Comparison of ENCODE assay signal across 19 mouse cellular contexts in genomic region chr17:5170321-5170720, GRCm38 (mm10).
A peak's percentile ranks its signal among the peaks of the same experiment; 100 is the strongest.
DNase-seq lines count a peak whose midpoint lies in the region; ATAC-seq lines count a peak whose summit lies in the region.
"Had no signal": no experiment of that assay in that cellular context is flagged by ENCODE, and none has a peak within 500 bp of the region (broad histone marks: within the 10 kb centered on the region; RNA-seq: fewer than 3 reads in every experiment).

No protein-coding gene starts in this region.

- no peak for DNase-seq in embryonic facial prominence, embryonic 10.5 days (ENCODE audit: low spot score)
- DNase-seq in heart, adult 11 months: peak; percentile 80
- no peak for DNase-seq in heart, postnatal 4 days
- no peak for DNase-seq in hindbrain, embryonic 14.5 days (ENCODE audit: low spot score)
- DNase-seq in hindbrain, embryonic 11.5 days (ENCODE audit: low spot score): no peak
- DNase-seq: adrenal gland, adult 8-10 months; adrenal gland, postnatal 14 days; adrenal gland, postnatal 36 days; B cell, adult 2 months; cerebellum, adult 9-10 months; forebrain, postnatal 0 days had no signal

- H3K4me1 ChIP-seq in embryonic facial prominence, embryonic 12.5 days: peaks cover 19% of the 10 kb centered on the region
- peaks cover 25% of the 10 kb centered on the region for H3K4me1 ChIP-seq in embryonic facial prominence, embryonic 10.5 days
- peaks cover 32% of the 10 kb centered on the region for H3K4me1 ChIP-seq in hindbrain, embryonic 14.5 days (replicated peaks; ENCODE audit: control insufficient read depth, insufficient read depth, low read length)
- no peaks in the 10 kb centered on the region for H3K4me1 ChIP-seq in hindbrain, embryonic 11.5 days (replicated peaks; ENCODE audit: control insufficient read depth, insufficient read depth, low read length)

- H3K27ac ChIP-seq in embryonic facial prominence, embryonic 12.5 days: no peak overlapping the region
- H3K27ac ChIP-seq in embryonic facial prominence, embryonic 10.5 days (replicated peaks): no peak overlapping the region
- no peak overlapping the region for H3K27ac ChIP-seq in hindbrain, embryonic 14.5 days
- no peak overlapping the region for H3K27ac ChIP-seq in hindbrain, embryonic 11.5 days (ENCODE audit: low read depth, low read length)
- H3K27ac ChIP-seq: forebrain, embryonic 12.5 days had no signal

- 91% methylated on average over 12 of the region's 12 CpGs for WGBS in embryonic facial prominence, embryonic 12.5 days
- WGBS in embryonic facial prominence, embryonic 10.5 days: 93% methylated on average over 12 of the region's 12 CpGs
- WGBS in hindbrain, embryonic 14.5 days: 88% methylated on average over 12 of the region's 12 CpGs
- 93% methylated on average over 12 of the region's 12 CpGs for WGBS in hindbrain, embryonic 11.5 days

- H3K9ac ChIP-seq in embryonic facial prominence, embryonic 12.5 days: no peak overlapping the region
- H3K9ac ChIP-seq in hindbrain, embryonic 14.5 days: no peak overlapping the region
- H3K9ac ChIP-seq in hindbrain, embryonic 11.5 days (ENCODE audit: low read depth, low read length): no peak overlapping the region
- H3K9ac ChIP-seq: forebrain, embryonic 12.5 days; forebrain, postnatal 0 days had no signal

- no peak overlapping the region for H3K4me3 ChIP-seq in embryonic facial prominence, embryonic 12.5 days
- no peak overlapping the region for H3K4me3 ChIP-seq in embryonic facial prominence, embryonic 10.5 days
- no peak overlapping the region for H3K4me3 ChIP-seq in hindbrain, embryonic 14.5 days (replicated peaks; ENCODE audit: low read length)
- H3K4me3 ChIP-seq in hindbrain, embryonic 11.5 days (ENCODE audit: low read depth, low read length): no peak overlapping the region
- H3K4me3 ChIP-seq: forebrain, embryonic 12.5 days had no signal

- no peaks in the 10 kb centered on the region for H3K27me3 ChIP-seq in embryonic facial prominence, embryonic 12.5 days
- no peaks in the 10 kb centered on the region for H3K27me3 ChIP-seq in embryonic facial prominence, embryonic 10.5 days (replicated peaks; ENCODE audit: low read depth, poor library complexity, severe bottlenecking)
- no peaks in the 10 kb centered on the region for H3K27me3 ChIP-seq in hindbrain, embryonic 14.5 days (ENCODE audit: control insufficient read depth, insufficient read depth, low read length)
- H3K27me3 ChIP-seq in hindbrain, embryonic 11.5 days (ENCODE audit: control insufficient read depth, insufficient read depth, low read length): no peaks in the 10 kb centered on the region
- H3K27me3 ChIP-seq: CH12.LX; forebrain, embryonic 12.5 days; Patski had no signal

- no peak overlapping the region for H3K4me2 ChIP-seq in embryonic facial prominence, embryonic 12.5 days (replicated peaks)
- H3K4me2 ChIP-seq in hindbrain, embryonic 14.5 days (replicated peaks): no peak overlapping the region
- H3K4me2 ChIP-seq in hindbrain, embryonic 11.5 days (replicated peaks; ENCODE audit: low read depth, low read length): no peak overlapping the region
- H3K4me2 ChIP-seq: forebrain, embryonic 12.5 days had no signal

- H3K9me3 ChIP-seq in embryonic facial prominence, embryonic 12.5 days: no peaks in the 10 kb centered on the region
- H3K9me3 ChIP-seq in embryonic facial prominence, embryonic 10.5 days: no peaks in the 10 kb centered on the region
- no peaks in the 10 kb centered on the region for H3K9me3 ChIP-seq in hindbrain, embryonic 14.5 days (ENCODE audit: control insufficient read depth, low read length)
- H3K9me3 ChIP-seq in hindbrain, embryonic 11.5 days (ENCODE audit: control insufficient read depth, low read length): no peaks in the 10 kb centered on the region
- H3K9me3 ChIP-seq: forebrain, embryonic 12.5 days; G1E had no signal

- no peaks in the 10 kb centered on the region for H3K36me3 ChIP-seq in embryonic facial prominence, embryonic 12.5 days
- no peaks in the 10 kb centered on the region for H3K36me3 ChIP-seq in embryonic facial prominence, embryonic 10.5 days (replicated peaks)
- no peaks in the 10 kb centered on the region for H3K36me3 ChIP-seq in hindbrain, embryonic 14.5 days (replicated peaks; ENCODE audit: control insufficient read depth, insufficient read depth)
- H3K36me3 ChIP-seq in hindbrain, embryonic 11.5 days (ENCODE audit: control insufficient read depth, insufficient read depth, low read length): no peaks in the 10 kb centered on the region
- H3K36me3 ChIP-seq: forebrain, embryonic 12.5 days had no signal

- ATAC-seq in embryonic facial prominence, embryonic 12.5 days (ENCODE audit: insufficient number of reproducible peaks, insufficient read depth, low FRiP score, low TSS enrichment): 0 out of 2 replicates have a peak, but pooled peaks have one; percentile 10
- ATAC-seq in hindbrain, embryonic 14.5 days (ENCODE audit: low FRiP score): 0 out of 2 replicates have a peak, but pooled peaks have one; percentile 15
- no peak for ATAC-seq in hindbrain, embryonic 11.5 days (ENCODE audit: low FRiP score)
- ATAC-seq: activated CD4-positive, CD25-positive, alpha-beta regulatory T cell, adult 4 months; CD4-positive, CD25-positive, alpha-beta regulatory T cell, adult 4 months; forebrain, embryonic 14.5 days; forebrain, postnatal 0 days; Patski had no signal
